Mouse (Mus musculus) thymus, adult 2 months (tissue): ENCODE measurements around the gene Actbl2.

Experiments used
- CTCF ChIP-seq: fragments of 200-500 bp; IDR thresholded peaks from 2 replicates; pipeline ENCODE4 v1.5.1; 2012; ENCODE audit warnings: mild to moderate bottlenecking, control low read depth, low read length, moderate library complexity, borderline replicate concordance; ENCODE audit not compliant: control insufficient read depth, poor library complexity, insufficient read depth; ENCODE audit errors: extremely low read depth
- POLR2A ChIP-seq: fragments of 200-500 bp; IDR thresholded peaks from 2 replicates; pipeline ENCODE4 v1.6.1; 2012; ENCODE audit warnings: mild to moderate bottlenecking, low read length, control low read depth, moderate library complexity; ENCODE audit not compliant: control insufficient read depth, poor library complexity, insufficient read depth; ENCODE audit errors: extremely low read depth

GRCm38 (mm10) chr13:111258016-111258415 is 3.2 kb downstream of the Actbl2 start:
- TF ChIP-seq CTCF = no peak
- TF ChIP-seq POLR2A = no peak
